Mouse (Mus musculus): ENCODE measurements around the gene 2310022B05Rik.

2310022B05Rik gene

GRCm38 (mm10) chr8:124604066-124604465 is 59.1 kb downstream of the 2310022B05Rik start:
- DNase-seq (ENCODE audit: low spot score): no peak

- peak; percentile 92 for DNase-seq (ENCODE audit: low spot score)
These were observed 73.8 kb downstream of the 2310022B05Rik start for GRCm38 (mm10) chr8:124589393-124589792.

GRCm38 (mm10) chr8:124586556-124586955 is 76.6 kb downstream of the 2310022B05Rik start:
- DNase-seq (ENCODE audit: low spot score): peak; percentile 59

Measured in adipocyte (in vitro differentiated cells).